Mouse (Mus musculus) C2C12 (cell line): ENCODE data around the gene Aox2. TPM values are rescaled to one million over a fixed set of nuclear protein-coding genes. Genes with fewer than 3 reads are reported as not detected.

Source experiments
- H3K27me3 ChIP-seq: one replicate; pipeline ENCODE4 v1.6.1; 2011; ENCODE audit not compliant: control insufficient read depth, insufficient read depth, insufficient read length
- H3K36me3 ChIP-seq: one replicate; pipeline ENCODE4 v1.6.1; 2011; ENCODE audit not compliant: control insufficient read depth, insufficient read depth
- H3K4me3 ChIP-seq: one replicate; pipeline ENCODE4 v1.5.1; 2011; ENCODE audit warnings: mild to moderate bottlenecking, control low read depth; ENCODE audit not compliant: poor library complexity, insufficient read depth, severe bottlenecking
- H3K79me2 ChIP-seq: one replicate; pipeline ENCODE4 v1.6.1; 2011; ENCODE audit not compliant: control insufficient read depth, insufficient read depth
- H3K79me3 ChIP-seq: one replicate; pipeline ENCODE4 v1.6.1; 2011; ENCODE audit warnings: low read depth, control low read depth
- H3ac ChIP-seq: one replicate; pipeline ENCODE3; 2011; ENCODE audit warnings: low read depth; ENCODE audit not compliant: control insufficient read depth, insufficient read length
- CEBPB ChIP-seq: IDR thresholded peaks from one replicate; pipeline ENCODE4 v1.6.1; 2011; ENCODE audit warnings: low read depth, mild to moderate bottlenecking, control low read depth, moderate library complexity
- CTCF ChIP-seq: IDR thresholded peaks from one replicate; pipeline ENCODE4 v1.5.1; 2011; ENCODE audit not compliant: control insufficient read depth, insufficient read depth, insufficient read length
- FOSL1 ChIP-seq: IDR thresholded peaks from one replicate; pipeline ENCODE4 v1.8.0; 2011; ENCODE audit warnings: mild to moderate bottlenecking, low read length; ENCODE audit not compliant: poor library complexity, insufficient read depth, severe bottlenecking
- MAX ChIP-seq: IDR thresholded peaks from one replicate; pipeline ENCODE4 v1.6.1; 2011; ENCODE audit warnings: mild to moderate bottlenecking, control low read depth
- MYOD1 ChIP-seq: IDR thresholded peaks from one replicate; pipeline ENCODE4 v1.6.1; 2011; ENCODE audit warnings: low read depth; ENCODE audit not compliant: control insufficient read depth, insufficient read length
- MYOG ChIP-seq: IDR thresholded peaks from one replicate; pipeline ENCODE4 v1.6.1; 2011; ENCODE audit not compliant: control insufficient read depth, insufficient read length; ENCODE audit errors: extremely low read depth
- USF1 ChIP-seq: IDR thresholded peaks from one replicate; pipeline ENCODE4 v1.6.1; 2011; ENCODE audit warnings: low read depth, mild to moderate bottlenecking, control low read depth, moderate library complexity
- long read RNA-seq, 2 experiments: library from polyadenylated mRNA; unstranded; transcript quantifications; one replicate each; pipeline ENCODE4 v2.0.0; 2019 to 2020
- polyA plus RNA-seq: library from polyadenylated mRNA; unstranded; fragments of >200 nt; fragmentation: generic; extraction: Trizol; gene quantifications from one replicate; pipeline ENCODE4 v1.2.1, GENCODE M21; 2012; ENCODE audit warnings: missing spikeins

The Aox2 gene
- not detected for polyA plus RNA-seq
- long read RNA-seq, experiment 1: 0 reads
- long read RNA-seq, experiment 2: 0 reads

DNA sequence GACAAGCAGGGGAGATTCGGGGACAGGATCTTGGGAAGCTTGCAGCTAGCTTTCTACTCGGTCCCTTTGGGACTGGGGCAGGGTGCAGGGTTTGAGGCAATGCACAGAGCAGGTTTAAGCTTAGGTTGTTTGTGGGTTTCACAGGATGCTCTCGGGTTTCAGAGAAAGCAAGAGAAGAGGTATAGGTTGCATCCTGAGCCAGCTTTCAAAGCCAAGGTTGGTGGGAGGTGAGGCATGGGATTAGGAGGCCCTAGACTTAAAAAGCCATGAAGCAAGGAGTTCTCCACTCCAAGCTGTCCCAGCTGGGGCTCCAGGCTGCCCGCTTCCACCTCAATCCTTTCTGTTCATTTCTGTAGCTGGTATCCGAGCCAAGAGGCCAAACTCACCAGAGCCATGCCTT is at the start of gene Aox2:
Aox2 (plus strand) TSS at position 301 of the 400 bp plus-strand sequence.
- H3K79me2 ChIP-seq: no peaks in the 10 kb centered on the region
- no peaks in the 10 kb centered on the region for H3K79me3 ChIP-seq
- peaks cover 3% of the 10 kb centered on the region for H3K27me3 ChIP-seq
- no peaks in the 10 kb centered on the region for H3K36me3 ChIP-seq
- no peak within 1 kb of the TSS for H3ac ChIP-seq
- no peak within 1 kb of the TSS for H3K4me3 ChIP-seq
- no peak for TF ChIP-seq CEBPB
- no peak for TF ChIP-seq MYOD1
- no peak for TF ChIP-seq FOSL1
- no peak for TF ChIP-seq CTCF
- TF ChIP-seq MAX: no peak
- TF ChIP-seq USF1: no peak
- no peak for TF ChIP-seq MYOG

DNA sequence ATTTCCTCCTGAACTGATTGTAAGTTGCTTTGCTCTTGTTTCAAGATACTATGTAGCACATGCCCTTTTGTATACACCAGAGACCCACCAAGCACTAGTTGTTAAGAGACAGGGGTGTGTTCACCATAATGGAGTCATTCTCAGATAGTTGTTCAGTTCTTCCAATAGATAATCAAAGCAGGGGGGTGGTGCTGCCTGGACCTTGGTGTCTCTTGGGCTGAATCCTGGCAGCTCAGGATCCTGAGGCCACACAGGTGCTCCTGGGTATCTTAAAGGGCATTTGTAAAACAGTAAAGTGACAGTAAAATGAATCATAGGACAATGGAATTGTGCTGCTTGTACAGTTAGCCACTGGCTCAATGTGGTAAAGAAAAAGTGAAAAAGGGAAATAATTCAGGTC is 49.2 kb upstream of the Aox2 start:
- Histone ChIP-seq H3K27me3 (peaks cover 5% of the 10 kb centered on the region), H3K79me2 (no peaks in the 10 kb centered on the region), H3K4me3 (no peak overlapping the region), H3ac (no peak overlapping the region), H3K79me3 (no peaks in the 10 kb centered on the region), H3K36me3 (no peaks in the 10 kb centered on the region)
- TF ChIP-seq MAX (no peak), MYOG (no peak), USF1 (no peak), FOSL1 (no peak), MYOD1 (no peak), CTCF (no peak)

DNA sequence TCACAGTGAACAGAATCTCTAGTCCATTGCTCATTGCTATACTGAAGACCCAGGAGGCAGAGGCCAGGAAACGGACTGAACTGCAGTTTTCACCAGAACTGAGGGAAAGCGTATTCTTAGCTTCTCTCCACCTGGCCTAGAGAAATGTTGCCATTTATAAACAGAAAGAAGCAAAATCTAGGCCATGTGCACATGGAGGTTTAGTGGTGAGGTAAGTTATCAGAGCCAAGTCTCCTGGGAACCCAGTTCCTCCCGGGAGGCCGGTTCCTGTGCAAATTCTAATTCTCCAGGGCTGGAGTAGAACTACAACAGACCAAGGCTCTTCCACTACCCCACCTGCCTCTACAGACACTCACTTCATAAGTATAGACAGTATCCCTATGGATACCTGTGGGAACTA is 48.4 kb upstream of the Aox2 start:
- no peaks in the 10 kb centered on the region for H3K79me3 ChIP-seq
- TF ChIP-seq FOSL1 (no peak), MYOD1 (no peak), CEBPB (no peak), MYOG (no peak), MAX (no peak), CTCF (no peak), USF1 (no peak)
- no peaks in the 10 kb centered on the region for H3K36me3 ChIP-seq
- H3K27me3 ChIP-seq: peaks cover 5% of the 10 kb centered on the region
- H3K79me2 ChIP-seq: no peaks in the 10 kb centered on the region
- no peak overlapping the region for H3ac ChIP-seq
- no peak overlapping the region for H3K4me3 ChIP-seq

DNA sequence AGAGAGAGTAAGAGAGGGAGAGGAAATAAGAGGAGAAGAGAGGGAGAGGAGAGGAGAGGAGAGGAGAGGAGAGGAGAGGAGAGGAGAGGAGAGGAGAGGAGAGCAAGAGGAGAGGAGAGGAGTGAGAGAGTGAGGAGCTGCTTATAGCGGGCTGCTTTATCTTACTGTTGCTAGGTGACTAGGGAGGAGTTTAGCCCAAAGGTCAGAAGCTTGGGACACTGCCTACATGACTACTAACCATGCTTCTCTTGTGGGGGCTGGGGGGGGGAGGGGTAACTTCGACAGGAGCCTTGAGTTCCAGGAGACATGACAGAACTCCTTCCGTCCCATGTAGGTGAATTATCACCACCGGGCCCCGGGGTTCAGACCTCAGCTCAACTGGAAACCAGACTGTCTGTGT is 47.6 kb upstream of the Aox2 start:
- Histone ChIP-seq H3K36me3 (no peaks in the 10 kb centered on the region), H3K27me3 (peaks cover 5% of the 10 kb centered on the region), H3K79me3 (no peaks in the 10 kb centered on the region), H3ac (no peak overlapping the region), H3K79me2 (no peaks in the 10 kb centered on the region), H3K4me3 (no peak overlapping the region)
- no peak for TF ChIP-seq FOSL1
- no peak for TF ChIP-seq MYOG
- no peak for TF ChIP-seq USF1
- no peak for TF ChIP-seq MAX
- TF ChIP-seq CTCF: no peak
- TF ChIP-seq CEBPB: no peak
- TF ChIP-seq MYOD1: no peak

DNA sequence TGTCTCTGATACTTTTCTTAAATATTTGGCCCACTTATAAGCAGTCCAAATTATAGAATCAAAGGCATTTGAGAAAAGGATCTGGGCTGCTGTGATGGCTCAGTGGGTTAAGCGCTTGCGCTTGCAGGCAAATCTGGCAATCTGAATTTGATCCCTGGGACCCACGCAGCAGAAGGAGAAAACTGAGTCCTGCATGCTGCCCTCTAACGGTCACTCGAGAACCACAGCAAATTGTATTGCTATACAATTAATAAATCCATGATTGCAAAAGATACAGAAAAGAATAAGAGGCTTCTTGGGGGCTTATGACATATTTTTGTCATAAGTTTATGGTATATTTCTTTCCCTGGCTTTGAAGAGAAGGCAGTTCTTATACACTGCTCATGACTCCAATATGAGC is 42.7 kb upstream of the Aox2 start:
- TF ChIP-seq CTCF (no peak), MAX (no peak), FOSL1 (no peak), CEBPB (no peak), MYOG (no peak), MYOD1 (no peak), USF1 (no peak)
- H3K36me3 ChIP-seq: no peaks in the 10 kb centered on the region
- H3K79me3 ChIP-seq: no peaks in the 10 kb centered on the region
- H3K4me3 ChIP-seq: no peak overlapping the region
- no peaks in the 10 kb centered on the region for H3K79me2 ChIP-seq
- H3K27me3 ChIP-seq: peaks cover 5% of the 10 kb centered on the region
- H3ac ChIP-seq: no peak overlapping the region
